Mouse (Mus musculus) limb, embryonic 11.5 days (tissue): ENCODE measurements around the gene Zfp965. TPM values are rescaled to one million over a fixed set of nuclear protein-coding genes. Genes with fewer than 3 reads are reported as not detected.
"Not testable (repeated sequence)": the region's sequence is repeated elsewhere in the genome, so short reads cannot be mapped to it uniquely, and the experiment has no call there.

ENCODE experiments used
- ATAC-seq: fragments of 200-750 bp; cut with Nextera tagmentation; 2 replicates; pipeline ENCODE4 v1.8.0; 2017; ENCODE audit warnings: low read depth; ENCODE audit not compliant: insufficient number of reproducible peaks, low FRiP score, low TSS enrichment
- DNase-seq: peaks from one replicate; pipeline ENCODE4 v3.0.0-alpha.2; 2015; ENCODE audit warnings: low spot score
- H3K27ac ChIP-seq: fragments of 300-500 bp; sonication (generic); replicated peaks from 2 replicates; pipeline ENCODE4 v1.5.1; 2014; ENCODE audit warnings: low read depth, mild to moderate bottlenecking, low read length
- H3K27me3 ChIP-seq: fragments of 300-500 bp; sonication (generic); 2 replicates; pipeline ENCODE4 v1.6.1; 2014; ENCODE audit warnings: mild to moderate bottlenecking, low read length, mixed read lengths; ENCODE audit not compliant: control insufficient read depth, insufficient read depth
- H3K36me3 ChIP-seq: fragments of 300-500 bp; sonication (generic); 2 replicates; pipeline ENCODE4 v1.6.1; 2014; ENCODE audit warnings: mild to moderate bottlenecking, low read length, moderate library complexity, mixed read lengths; ENCODE audit not compliant: control insufficient read depth, insufficient read depth
- H3K4me1 ChIP-seq: fragments of 300-500 bp; sonication (generic); 2 replicates; pipeline ENCODE4 v1.6.1; 2014; ENCODE audit warnings: low read length, mixed read lengths; ENCODE audit not compliant: control insufficient read depth, insufficient read depth
- H3K4me2 ChIP-seq: fragments of 300-500 bp; sonication (generic); 2 replicates; pipeline ENCODE4 v1.6.1; 2014; ENCODE audit warnings: low read depth, mild to moderate bottlenecking, moderate library complexity; ENCODE audit not compliant: severe bottlenecking
- H3K4me3 ChIP-seq: fragments of 300-500 bp; sonication (generic); 2 replicates; pipeline ENCODE4 v1.5.1; 2014; ENCODE audit warnings: low read depth, low read length
- H3K9ac ChIP-seq: fragments of 300-500 bp; sonication (generic); 2 replicates; pipeline ENCODE4 v1.6.1; 2014; ENCODE audit warnings: mild to moderate bottlenecking, low read length
- H3K9me3 ChIP-seq: fragments of 300-500 bp; sonication (generic); 2 replicates; pipeline ENCODE4 v1.6.1; 2016; ENCODE audit warnings: low read length; ENCODE audit not compliant: control insufficient read depth
- WGBS: fragments of 180-500 bp; shearing (Covaris S2); extraction: QIAGEN DNeasy Blood & Tissue Kit; methylation state at CpG from one replicate; pipeline ENCODE4 v1.1.7; 2014; 5-methylcytosine and 5-hydroxymethylcytosine counted together
- polyA plus RNA-seq: library from polyadenylated mRNA; unstranded; fragments of >200 nt; fragmentation: Nextera tagmentation; extraction: Ambion mirVana; gene quantifications from 2 replicates; pipeline ENCODE4 v1.2.1, GENCODE M21; 2014

The Zfp965 gene
- polyA plus RNA-seq: 6.8 and 8.1 TPM in 2 replicates

DNA sequence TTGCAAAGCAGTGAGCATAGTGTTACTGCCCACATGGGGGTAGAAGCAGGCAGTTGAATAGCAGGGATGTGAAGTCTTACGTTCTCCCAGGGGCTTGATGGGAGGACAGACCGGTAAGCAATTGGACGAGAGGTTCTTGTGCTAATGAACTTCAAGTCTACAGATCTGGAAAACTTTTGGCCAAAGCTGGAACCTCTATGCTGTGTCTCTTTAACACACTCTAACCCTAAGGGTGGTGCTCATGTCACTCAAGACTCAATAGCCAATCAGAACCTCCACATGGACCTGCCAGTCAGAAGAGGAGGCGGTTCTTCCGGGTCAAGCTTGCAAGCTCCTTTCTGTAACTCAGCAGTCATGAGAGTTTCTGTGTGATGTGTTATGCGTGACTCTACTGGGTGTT lies at the start of gene Zfp965:
Gene Zfp965 (plus strand): TSS at position 301 of the 400 bp plus-strand sequence.
- not testable (repeated sequence) for H3K4me1 ChIP-seq, DNase-seq, H3K4me2 ChIP-seq, ATAC-seq, H3K4me3 ChIP-seq, H3K9ac ChIP-seq, H3K27ac ChIP-seq, H3K9me3 ChIP-seq, H3K27me3 ChIP-seq, H3K36me3 ChIP-seq
- WGBS: no CpG with 5 or more reads among the region's 6 CpGs

- H3K36me3 ChIP-seq, DNase-seq, H3K9ac ChIP-seq, H3K4me2 ChIP-seq, ATAC-seq, H3K4me1 ChIP-seq, H3K4me3 ChIP-seq, H3K27ac ChIP-seq, H3K9me3 ChIP-seq, H3K27me3 ChIP-seq: not testable (repeated sequence)
- WGBS: no CpG with 5 or more reads among the region's 4 CpGs
Observed at GRCm38 (mm10) chr2:175435707-175436106, 34.1 kb upstream of the Zfp965 start, which contains the start of gene Gm4724. Gene Gm4724 (minus strand): TSS chr2:175435807.

Other genes with a start within 250 kb of the Zfp965 start
- gene Gm14440, start 194.9 kb upstream of the Zfp965 start, polyA plus RNA-seq: 3.3 and 5.3 TPM in 2 replicates
- 24.6 and 26.1 TPM in 2 replicates for gene Gm4631, start 131.8 kb upstream of the Zfp965 start, polyA plus RNA-seq
- 5.0 and 5.6 TPM in 2 replicates for gene Zfp968, start 97.5 kb upstream of the Zfp965 start, polyA plus RNA-seq
- gene Gm4724, start 34.2 kb upstream of the Zfp965 start, polyA plus RNA-seq: 15.7 and 16.0 TPM in 2 replicates
- gene Gm11007, start 174.0 kb downstream of the Zfp965 start, polyA plus RNA-seq: not detected in 2 replicates
- 8.5 and 9.7 TPM in 2 replicates for gene Zfp969, start 233.7 kb downstream of the Zfp965 start, polyA plus RNA-seq